ENCODE assay signal across 25 mouse cellular contexts in the genomic region with DNA sequence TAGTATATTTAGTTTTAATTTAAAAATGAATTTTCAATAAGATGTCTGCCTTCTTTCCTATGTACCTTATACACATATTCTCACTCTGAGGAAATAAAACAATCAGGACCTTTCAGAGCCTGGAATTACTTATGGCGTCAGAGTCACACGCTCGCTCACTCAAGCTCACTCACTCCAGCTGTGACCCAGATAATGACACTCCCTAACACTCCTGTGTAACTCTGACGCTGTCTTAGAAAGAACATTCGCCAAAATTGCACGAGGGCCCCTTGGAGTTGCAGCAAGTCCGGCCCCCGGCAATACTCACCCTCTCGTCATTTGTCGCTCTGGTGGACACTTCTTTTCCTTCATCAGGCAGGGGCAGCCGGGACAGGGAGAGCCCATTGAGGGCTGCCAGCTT. TPM values are rescaled to one million over a fixed set of nuclear protein-coding genes. Genes with fewer than 3 reads are reported as not detected.
DNase-seq lines count a peak whose midpoint lies in the region; ATAC-seq lines count a peak whose summit lies in the region.
"Had no signal": no experiment of that assay in that cellular context is flagged by ENCODE, and none has a peak within 500 bp of the region (broad histone marks: within the 10 kb centered on the region; RNA-seq: fewer than 3 reads in every experiment).

No protein-coding gene starts in this region.

- intact Hi-C loops in heart, postnatal 36 days (cut with DNase I) = no loop called here

- H3K27ac ChIP-seq in heart, embryonic 13.5 days (replicated peaks) = peak overlapping the region; percentile 46
- H3K27ac ChIP-seq in kidney, embryonic 15.5 days = peak overlapping the region; percentile 30; the same call in 1 of the 2 replicates
- H3K27ac ChIP-seq: embryonic facial prominence, embryonic 15.5 days; gastrocnemius, adult 2 months; hindbrain, postnatal 0 days; midbrain, embryonic 10.5 days; neural tube, embryonic 13.5 days; stomach, embryonic 15.5 days had no signal

- no peaks in the 10 kb centered on the region for H3K27me3 ChIP-seq in heart, embryonic 13.5 days (replicated peaks)
- no peaks in the 10 kb centered on the region for H3K27me3 ChIP-seq in kidney, embryonic 15.5 days
- H3K27me3 ChIP-seq: embryonic facial prominence, embryonic 15.5 days; neural tube, embryonic 13.5 days; Patski; stomach, embryonic 15.5 days had no signal

- peaks cover 84% of the 10 kb centered on the region for H3K36me3 ChIP-seq in heart, embryonic 13.5 days
- H3K36me3 ChIP-seq in kidney, embryonic 15.5 days = peaks cover 60% of the 10 kb centered on the region

- no peak overlapping the region for H3K9ac ChIP-seq in heart, embryonic 13.5 days
- no peak overlapping the region for H3K9ac ChIP-seq in kidney, embryonic 15.5 days
- H3K9ac ChIP-seq: embryonic facial prominence, embryonic 15.5 days; neural tube, embryonic 13.5 days; stomach, embryonic 15.5 days had no signal

- H3K4me1 ChIP-seq in heart, embryonic 13.5 days = peaks cover 15% of the 10 kb centered on the region
- H3K4me1 ChIP-seq in kidney, embryonic 15.5 days = peaks cover 5% of the 10 kb centered on the region; the same call in 1 of the 2 replicates
- H3K4me1 ChIP-seq: embryonic facial prominence, embryonic 15.5 days; midbrain, embryonic 10.5 days; stomach, embryonic 15.5 days had no signal

- whole genome bisulfite sequencing in heart, embryonic 13.5 days = 36% methylated on average over 11 of the region's 11 CpGs
- WGBS in kidney, embryonic 15.5 days = 40% methylated on average over 11 of the region's 11 CpGs

- peak overlapping the region; percentile 57 for H3K4me2 ChIP-seq in heart, embryonic 13.5 days
- H3K4me2 ChIP-seq in kidney, embryonic 15.5 days = peak overlapping the region; percentile 17; the same call in 1 of the 2 replicates
- H3K4me2 ChIP-seq: embryonic facial prominence, embryonic 15.5 days; neural tube, embryonic 13.5 days; stomach, embryonic 15.5 days had no signal

- no peaks in the 10 kb centered on the region for H3K9me3 ChIP-seq in heart, embryonic 13.5 days
- no peaks in the 10 kb centered on the region for H3K9me3 ChIP-seq in kidney, embryonic 15.5 days (replicated peaks)
- H3K9me3 ChIP-seq: embryonic facial prominence, embryonic 15.5 days; midbrain, embryonic 10.5 days; neural tube, embryonic 13.5 days; stomach, embryonic 15.5 days had no signal

- ATAC-seq in heart, embryonic 13.5 days (ENCODE audit: extremely low read depth, insufficient number of reproducible peaks, low FRiP score, low TSS enrichment) = no peak
- 0 out of 2 replicates have a peak, but pooled peaks have one; percentile 38 for ATAC-seq in kidney, embryonic 15.5 days (replicated peaks; ENCODE audit: low FRiP score)
- ATAC-seq: forebrain, embryonic 14.5 days; hindbrain, postnatal 0 days; intestine, embryonic 16.5 days; midbrain, embryonic 16.5 days; Patski had no signal

- peak overlapping the region; percentile 25 for H3K4me3 ChIP-seq in heart, embryonic 13.5 days
- no peak overlapping the region for H3K4me3 ChIP-seq in kidney, embryonic 15.5 days (replicated peaks)
- H3K4me3 ChIP-seq: embryonic facial prominence, embryonic 15.5 days; gastrocnemius, adult 2 months; midbrain, embryonic 10.5 days; myocyte; neural tube, embryonic 13.5 days; stomach, embryonic 15.5 days had no signal

- DNase-seq in heart, postnatal 36 days = no peak
- no peak for DNase-seq in kidney, postnatal 10 days
- DNase-seq in retina, postnatal 1 day = peak; percentile 24
- no peak for DNase-seq in retina, embryonic 14.5 days (ENCODE audit: low spot score)
- DNase-seq in lung, postnatal 36 days = peak; percentile 30
- DNase-seq: cerebellum, adult 11 months; cerebellum, adult 9-11 months; gastrocnemius, adult 2 months; kidney, postnatal 25 days; layer of hippocampus, postnatal 36 days; right cerebral cortex, adult 18-20 months; right cerebral cortex, postnatal 4 days; thymus, adult 2 months had no signal

RNA-seq across cellular contexts. Expression of gene Ptpn21, which starts 54.0 kb away (rescaled TPM):
- polyA plus RNA-seq in heart, embryonic 13.5 days (2015; fragmentation: Nextera tagmentation; extraction: Ambion mirVana) = 9.0 and 9.3 TPM in 2 replicates
- 10 to 100 TPM; 28.3 to 31.5 TPM for total RNA-seq in heart, postnatal 36 days (2021)
- polyA plus RNA-seq in kidney, embryonic 15.5 days (2015; fragmentation: Nextera tagmentation; extraction: Ambion mirVana) = 6.6 and 7.1 TPM in 2 replicates

RNA-seq across cellular contexts. Expression of gene Spata7, which starts 55.2 kb away (rescaled TPM):
- 10.9 and 11.0 TPM in 2 replicates for polyA plus RNA-seq in heart, embryonic 13.5 days (2015; fragmentation: Nextera tagmentation; extraction: Ambion mirVana)
- 1 to 10 TPM; 5.8 to 6.3 TPM for total RNA-seq in heart, postnatal 36 days (2021)
- 17.5 and 18.0 TPM in 2 replicates for polyA plus RNA-seq in kidney, embryonic 15.5 days (2015; fragmentation: Nextera tagmentation; extraction: Ambion mirVana)

Comparison
In these comparisons a context has a peak if more than half of its experiments do, and no peak if none do; other contexts are left out.
1. DNase-seq: peak in retina, postnatal 1 day (single experiment) and lung, postnatal 36 days (single experiment); none in heart, postnatal 36 days (0 of 2), kidney, postnatal 10 days (single experiment) and retina, embryonic 14.5 days (single experiment).